Mouse (Mus musculus) forebrain, embryonic 16.5 days (tissue): ENCODE measurements around the gene H2al1d. TPM values are rescaled to one million over a fixed set of nuclear protein-coding genes. Genes with fewer than 3 reads are reported as not detected.
"Not testable (repeated sequence)": the region's sequence is repeated elsewhere in the genome, so short reads cannot be mapped to it uniquely, and the experiment has no call there.

ENCODE experiments used
- ATAC-seq: fragments of 200-750 bp; cut with Nextera tagmentation; 2 replicates; pipeline ENCODE4 v1.8.0; 2017; ENCODE audit warnings: mild to moderate bottlenecking, moderate library complexity
- H3K27ac ChIP-seq: fragments of 300-500 bp; sonication (generic); 2 replicates; pipeline ENCODE4 v1.5.1; 2014; ENCODE audit warnings: low read length, control low read depth
- H3K27me3 ChIP-seq: fragments of 300-500 bp; sonication (generic); replicated peaks from 2 replicates; pipeline ENCODE4 v1.6.1; 2014; ENCODE audit warnings: low read length; ENCODE audit not compliant: control insufficient read depth, insufficient read depth
- H3K36me3 ChIP-seq: fragments of 300-500 bp; sonication (generic); 2 replicates; pipeline ENCODE4 v1.6.1; 2014; ENCODE audit not compliant: control insufficient read depth, insufficient read depth
- H3K4me1 ChIP-seq: fragments of 300-500 bp; sonication (generic); replicated peaks from 2 replicates; pipeline ENCODE4 v1.6.1; 2014; ENCODE audit warnings: low read length; ENCODE audit not compliant: control insufficient read depth, insufficient read depth
- H3K4me2 ChIP-seq: fragments of 300-500 bp; sonication (generic); 2 replicates; pipeline ENCODE4 v1.6.1; 2014; ENCODE audit warnings: mild to moderate bottlenecking, low read length, control low read depth
- H3K4me3 ChIP-seq: fragments of 300-500 bp; sonication (generic); replicated peaks from 2 replicates; pipeline ENCODE4 v1.5.1; 2014; ENCODE audit warnings: mild to moderate bottlenecking, low read length, control low read depth
- H3K9ac ChIP-seq: fragments of 300-500 bp; sonication (generic); replicated peaks from 2 replicates; pipeline ENCODE4 v1.6.1; 2014; ENCODE audit warnings: low read depth, low read length, control low read depth
- H3K9me3 ChIP-seq: fragments of 300-500 bp; sonication (generic); 2 replicates; pipeline ENCODE4 v1.6.1; 2016; ENCODE audit warnings: low read length; ENCODE audit not compliant: control insufficient read depth
- WGBS: fragments of 180-500 bp; shearing (Covaris S2); extraction: QIAGEN DNeasy Blood & Tissue Kit; methylation state at CpG from one replicate; pipeline ENCODE4 v1.1.7; 2014; 5-methylcytosine and 5-hydroxymethylcytosine counted together
- polyA plus RNA-seq: library from polyadenylated mRNA; unstranded; fragments of >200 nt; fragmentation: Nextera tagmentation; extraction: Ambion mirVana; gene quantifications from 2 replicates; pipeline ENCODE4 v1.2.1, GENCODE M21; 2015

H2al1d gene
- polyA plus RNA-seq: not detected in 2 replicates

GRCm38 (mm10) chrX:11308524-11308923 is at the start of gene H2al1d:
TSS of gene H2al1d (plus strand) at chrX:11308824.
- WGBS: no CpG with 5 or more reads among the region's 6 CpGs
- not testable (repeated sequence) for H3K4me2 ChIP-seq, H3K36me3 ChIP-seq, H3K27ac ChIP-seq, H3K9ac ChIP-seq, ATAC-seq, H3K9me3 ChIP-seq, H3K4me1 ChIP-seq, H3K4me3 ChIP-seq, H3K27me3 ChIP-seq

GRCm38 (mm10) chrX:11264918-11265317 is 43.7 kb upstream of the H2al1d start:
- H3K27me3 ChIP-seq: no peaks in the 10 kb centered on the region
- no peak overlapping the region for H3K27ac ChIP-seq
- no peak overlapping the region for H3K4me3 ChIP-seq
- H3K4me1 ChIP-seq: no peaks in the 10 kb centered on the region
- no peaks in the 10 kb centered on the region for H3K9me3 ChIP-seq
- no peak for ATAC-seq
- H3K4me2 ChIP-seq: no peak overlapping the region
- H3K9ac ChIP-seq: no peak overlapping the region
- 84% methylated on average over 8 of the region's 8 CpGs for WGBS
- no peaks in the 10 kb centered on the region for H3K36me3 ChIP-seq

GRCm38 (mm10) chrX:11267791-11268190 is 40.8 kb upstream of the H2al1d start:
- 65% methylated on average over 7 of the region's 7 CpGs for WGBS
- ATAC-seq: no peak
- Histone ChIP-seq H3K27ac (no peak overlapping the region), H3K9me3 (no peaks in the 10 kb centered on the region), H3K27me3 (no peaks in the 10 kb centered on the region), H3K36me3 (no peaks in the 10 kb centered on the region), H3K4me1 (no peaks in the 10 kb centered on the region), H3K9ac (no peak overlapping the region), H3K4me3 (no peak overlapping the region), H3K4me2 (no peak overlapping the region)

- WGBS: 83% methylated on average over 3 of the region's 3 CpGs
- no peaks in the 10 kb centered on the region for H3K9me3 ChIP-seq
- ATAC-seq: peak; percentile 49
- no peaks in the 10 kb centered on the region for H3K4me1 ChIP-seq
- no peak overlapping the region for H3K4me3 ChIP-seq
- H3K27me3 ChIP-seq: no peaks in the 10 kb centered on the region
- no peak overlapping the region for H3K9ac ChIP-seq
- no peaks in the 10 kb centered on the region for H3K36me3 ChIP-seq
- H3K4me2 ChIP-seq: no peak overlapping the region
- H3K27ac ChIP-seq: no peak overlapping the region
Observed at GRCm38 (mm10) chrX:11269074-11269473, 39.5 kb upstream of the H2al1d start.

- Histone ChIP-seq H3K9me3 (no peaks in the 10 kb centered on the region), H3K9ac (no peak overlapping the region)
- ATAC-seq: no peak
Observed at GRCm38 (mm10) chrX:11273190-11273589, 35.4 kb upstream of the H2al1d start.

GRCm38 (mm10) chrX:11277083-11277482 is 31.5 kb upstream of the H2al1d start:
- WGBS: 56% methylated on average over 6 of the region's 6 CpGs
- no peak overlapping the region for H3K27ac ChIP-seq
- H3K27me3 ChIP-seq: no peaks in the 10 kb centered on the region
- ATAC-seq: no peak
- no peak overlapping the region for H3K9ac ChIP-seq
- H3K36me3 ChIP-seq: no peaks in the 10 kb centered on the region
- H3K9me3 ChIP-seq: no peaks in the 10 kb centered on the region
- H3K4me3 ChIP-seq: no peak overlapping the region
- no peak overlapping the region for H3K4me2 ChIP-seq
- no peaks in the 10 kb centered on the region for H3K4me1 ChIP-seq

More at GRCm38 (mm10) chrX:11273190-11273589, 35.4 kb upstream of the H2al1d start:
- Histone ChIP-seq H3K27ac (no peak overlapping the region), H3K4me1 (no peaks in the 10 kb centered on the region), H3K27me3 (no peaks in the 10 kb centered on the region), H3K36me3 (no peaks in the 10 kb centered on the region), H3K4me2 (no peak overlapping the region), H3K4me3 (no peak overlapping the region)
- WGBS: 75% methylated on average over 3 of the region's 3 CpGs

- H3K9me3 ChIP-seq: no peaks in the 10 kb centered on the region
- WGBS: 78% methylated on average over 2 of the region's 2 CpGs
Observed at GRCm38 (mm10) chrX:11280741-11281140, 27.9 kb upstream of the H2al1d start.

GRCm38 (mm10) chrX:11288306-11288882 is 20.2 kb upstream of the H2al1d start:
- no peak overlapping the region for H3K4me2 ChIP-seq
- H3K36me3 ChIP-seq: no peaks in the 10 kb centered on the region
- H3K4me3 ChIP-seq: no peak overlapping the region
- 0 out of 2 replicates have a peak, but pooled peaks cover 2% of the 10 kb centered on the region for H3K27me3 ChIP-seq
- WGBS: 68% methylated on average over 14 of the region's 14 CpGs
- no peak overlapping the region for H3K27ac ChIP-seq
- ATAC-seq: no peak
- H3K4me1 ChIP-seq: no peaks in the 10 kb centered on the region
- H3K9ac ChIP-seq: no peak overlapping the region
- no peaks in the 10 kb centered on the region; the same call in 1 of the 2 replicates for H3K9me3 ChIP-seq

More at GRCm38 (mm10) chrX:11280741-11281140, 27.9 kb upstream of the H2al1d start:
- no peaks in the 10 kb centered on the region for H3K4me1 ChIP-seq
- H3K27ac ChIP-seq: no peak overlapping the region
- H3K9ac ChIP-seq: no peak overlapping the region
- no peaks in the 10 kb centered on the region for H3K27me3 ChIP-seq
- no peak overlapping the region for H3K4me2 ChIP-seq
- no peak for ATAC-seq
- H3K4me3 ChIP-seq: no peak overlapping the region
- no peaks in the 10 kb centered on the region for H3K36me3 ChIP-seq

GRCm38 (mm10) chrX:11289244-11289643 is 19.4 kb upstream of the H2al1d start:
- H3K9ac ChIP-seq: no peak overlapping the region
- H3K27ac ChIP-seq: no peak overlapping the region
- 38% methylated on average over 4 of the region's 4 CpGs for WGBS
- no peaks in the 10 kb centered on the region for H3K36me3 ChIP-seq
- H3K4me3 ChIP-seq: no peak overlapping the region
- 0 out of 2 replicates have a peak, but pooled peaks cover 2% of the 10 kb centered on the region for H3K27me3 ChIP-seq
- no peak for ATAC-seq
- H3K4me2 ChIP-seq: no peak overlapping the region
- no peaks in the 10 kb centered on the region for H3K4me1 ChIP-seq
- no peaks in the 10 kb centered on the region; the same call in 1 of the 2 replicates for H3K9me3 ChIP-seq

- not testable (repeated sequence) for ATAC-seq, H3K4me2 ChIP-seq, H3K4me1 ChIP-seq, H3K36me3 ChIP-seq, H3K4me3 ChIP-seq, H3K9ac ChIP-seq, H3K9me3 ChIP-seq, H3K27ac ChIP-seq, H3K27me3 ChIP-seq
- WGBS: no CpG with 5 or more reads among the region's 3 CpGs
Observed at GRCm38 (mm10) chrX:11298957-11299356, 9.7 kb upstream of the H2al1d start, which contains the start of gene H2al1a. TSS of gene H2al1a (plus strand) at chrX:11299257.
